Mouse (Mus musculus) MEL (cell line): ENCODE results near the gene Acvrl1. TPM values are rescaled to one million over a fixed set of nuclear protein-coding genes. Genes with fewer than 3 reads are reported as not detected.

Experiments
- DNase-seq: peaks from one replicate; pipeline ENCODE4 v3.0.0; 2011; ENCODE audit warnings: low read depth, low spot score
- H3K27ac ChIP-seq: 2 replicates; pipeline ENCODE4 v1.5.1; 2012; ENCODE audit warnings: low read depth, mild to moderate bottlenecking, control low read depth, low read length, moderate library complexity; ENCODE audit not compliant: control insufficient read depth
- H3K27me3 ChIP-seq, 2 experiments: fragments of 150-350 bp in 1 of 2; sonication (generic) in 1 of 2; 2 replicates each; pipeline ENCODE4 v1.6.1; 2012; ENCODE audit warnings: low read length in 2 of 2, mild to moderate bottlenecking in 2 of 2, improper control_type of control experiment in 1 of 2, moderate library complexity in 1 of 2; ENCODE audit not compliant: insufficient read depth in 2 of 2, control insufficient read depth in 1 of 2
- H3K36me3 ChIP-seq, 2 experiments: 2 replicates each; pipeline ENCODE4 v1.6.1; 2012 to 2014; ENCODE audit warnings: low read length in 2 of 2, improper control_type of control experiment in 1 of 2, inconsistent platforms in 1 of 2, mild to moderate bottlenecking in 1 of 2; ENCODE audit not compliant: insufficient read depth in 2 of 2, control insufficient read depth in 1 of 2
- H3K4me1 ChIP-seq, 2 experiments: fragments of 150-350 bp in 1 of 2; sonication (generic) in 1 of 2; 2 replicates each; pipeline ENCODE4 v1.6.1; 2012; ENCODE audit warnings: low read length in 2 of 2, improper control_type of control experiment in 1 of 2, mild to moderate bottlenecking in 1 of 2; ENCODE audit not compliant: insufficient read depth in 2 of 2, control insufficient read depth in 1 of 2
- H3K4me3 ChIP-seq, 2 experiments: fragments of 150-350 bp in 1 of 2; sonication (generic) in 1 of 2; 2 replicates each; pipeline ENCODE4 v1.5.1; 2012; ENCODE audit warnings: low read depth in 2 of 2, low read length in 2 of 2, mild to moderate bottlenecking in 2 of 2, moderate library complexity in 2 of 2, control low read depth in 1 of 2, improper control_type of control experiment in 1 of 2; ENCODE audit not compliant: control insufficient read depth in 1 of 2, insufficient read depth in 1 of 2
- H3K79me2 ChIP-seq: 2 replicates; pipeline ENCODE4 v1.6.1; 2012; ENCODE audit warnings: mild to moderate bottlenecking, low read length, moderate library complexity; ENCODE audit not compliant: control insufficient read depth, poor library complexity, insufficient read depth
- H3K9ac ChIP-seq: 2 replicates; pipeline ENCODE4 v1.6.1; 2012; ENCODE audit warnings: low read depth, mild to moderate bottlenecking, control low read depth, low read length, moderate library complexity; ENCODE audit not compliant: control insufficient read depth, poor library complexity, severe bottlenecking
- H3K9me3 ChIP-seq: fragments of 150-350 bp; sonication (generic); replicated peaks from 2 replicates; pipeline ENCODE4 v1.6.1; 2012; ENCODE audit warnings: mild to moderate bottlenecking, low read length, improper control_type of control experiment, moderate library complexity; ENCODE audit not compliant: insufficient read depth
- CTCF ChIP-seq, 3 experiments: IDR thresholded peaks in 2 of 3; conservative IDR thresholded peaks in 1 of 3; 2 replicates each; pipeline ENCODE4 v1.5.1; 2011 to 2012; ENCODE audit warnings: low read length in 3 of 3, low read depth in 2 of 3, mild to moderate bottlenecking in 2 of 3, improper control_type of control experiment in 1 of 3, inconsistent platforms in 1 of 3, mixed read lengths in 1 of 3, moderate library complexity in 1 of 3; ENCODE audit not compliant: control insufficient read depth in 1 of 3, insufficient read depth in 1 of 3, poor library complexity in 1 of 3, severe bottlenecking in 1 of 3
- E2F4 ChIP-seq: IDR thresholded peaks from 2 replicates; pipeline ENCODE4 v1.6.1; 2011; ENCODE audit warnings: low read depth, low read length, improper control_type of control experiment, borderline replicate concordance
- EP300 ChIP-seq, 2 experiments: IDR thresholded peaks; 2 replicates each; pipeline ENCODE4 v1.6.1; 2011; ENCODE audit warnings: improper control_type of control experiment in 2 of 2, low read length in 2 of 2, low read depth in 1 of 2, mild to moderate bottlenecking in 1 of 2
- MAFK ChIP-seq: IDR thresholded peaks from 2 replicates; pipeline ENCODE4 v1.6.1; 2011; ENCODE audit warnings: low read depth, mild to moderate bottlenecking, low read length, improper control_type of control experiment, borderline replicate concordance
- MEF2A ChIP-seq: IDR thresholded peaks from 2 replicates; pipeline ENCODE4 v1.6.1; 2014; ENCODE audit warnings: low read depth, mild to moderate bottlenecking, inconsistent platforms, low read length, improper control_type of control experiment; ENCODE audit not compliant: poor library complexity, insufficient replicate concordance, severe bottlenecking; ENCODE audit errors: extremely low read depth
- NRF1 ChIP-seq: IDR thresholded peaks from 2 replicates; pipeline ENCODE4 v1.6.1; 2014; ENCODE audit warnings: low read depth, mild to moderate bottlenecking, inconsistent platforms, low read length, improper control_type of control experiment, moderate library complexity; ENCODE audit not compliant: poor library complexity, insufficient read depth, severe bottlenecking
- POLR2AphosphoS2 ChIP-seq: IDR thresholded peaks from 2 replicates; pipeline ENCODE4 v1.6.1; 2011; ENCODE audit warnings: low read length, improper control_type of control experiment
- POLR2AphosphoS5 ChIP-seq: IDR thresholded peaks from 2 replicates; pipeline ENCODE4 v1.6.1; 2012; ENCODE audit warnings: low read depth, borderline replicate concordance, mild to moderate bottlenecking, inconsistent platforms, low read length, moderate library complexity, mixed read lengths
- RAD21 ChIP-seq: IDR thresholded peaks from 2 replicates; pipeline ENCODE4 v1.6.1; 2011; ENCODE audit warnings: mild to moderate bottlenecking, low read depth, low read length, improper control_type of control experiment
- RCOR1 ChIP-seq: IDR thresholded peaks from 2 replicates; pipeline ENCODE4 v1.6.1; 2012; ENCODE audit warnings: low read depth, mild to moderate bottlenecking, inconsistent platforms, low read length, improper control_type of control experiment
- SIN3A ChIP-seq: IDR thresholded peaks from 2 replicates; pipeline ENCODE4 v1.6.1; 2012; ENCODE audit warnings: low read length, improper control_type of control experiment, inconsistent platforms
- SMC3 ChIP-seq: IDR thresholded peaks from 2 replicates; pipeline ENCODE4 v1.6.1; 2011; ENCODE audit warnings: low read depth, low read length, improper control_type of control experiment
- TCF12 ChIP-seq: IDR thresholded peaks from 2 replicates; pipeline ENCODE4 v1.6.1; 2014; ENCODE audit warnings: low read depth, mild to moderate bottlenecking, inconsistent platforms, low read length, improper control_type of control experiment, moderate library complexity
- UBTF ChIP-seq: IDR thresholded peaks from 2 replicates; pipeline ENCODE4 v1.6.1; 2012; ENCODE audit warnings: low read depth, mild to moderate bottlenecking, inconsistent platforms, low read length, improper control_type of control experiment, moderate library complexity, borderline replicate concordance; ENCODE audit not compliant: insufficient read depth
- ZNF384 ChIP-seq: IDR thresholded peaks from 2 replicates; pipeline ENCODE4 v1.6.1; 2012; ENCODE audit warnings: low read depth, mild to moderate bottlenecking, inconsistent platforms, low read length, improper control_type of control experiment
- polyA plus RNA-seq, 2 experiments: library from polyadenylated mRNA; stranded (reverse) in 1 of 2; unstranded in 1 of 2; fragments of >175 nt in 1 of 2; fragments of >200 nt in 1 of 2; gene quantifications; 2 replicates each; pipeline versions ENCODE4 v1.2.1 to v1.2.4; 2012; ENCODE audit warnings: low replicate concordance in 2 of 2, low read depth in 1 of 2; ENCODE audit not compliant: insufficient read length in 2 of 2, insufficient read depth in 1 of 2, missing spikeins in 1 of 2
- total RNA-seq: library from RNA; depleted of rRNA; stranded (reverse); fragments of 300-350 nt; gene quantifications from 2 replicates; pipeline ENCODE4 v1.2.3, GENCODE M21; 2012

Acvrl1 gene
- total and polyA plus RNA-seq, 3 experiments: 0.08 to 0.18 TPM; not detected in 1

DNA sequence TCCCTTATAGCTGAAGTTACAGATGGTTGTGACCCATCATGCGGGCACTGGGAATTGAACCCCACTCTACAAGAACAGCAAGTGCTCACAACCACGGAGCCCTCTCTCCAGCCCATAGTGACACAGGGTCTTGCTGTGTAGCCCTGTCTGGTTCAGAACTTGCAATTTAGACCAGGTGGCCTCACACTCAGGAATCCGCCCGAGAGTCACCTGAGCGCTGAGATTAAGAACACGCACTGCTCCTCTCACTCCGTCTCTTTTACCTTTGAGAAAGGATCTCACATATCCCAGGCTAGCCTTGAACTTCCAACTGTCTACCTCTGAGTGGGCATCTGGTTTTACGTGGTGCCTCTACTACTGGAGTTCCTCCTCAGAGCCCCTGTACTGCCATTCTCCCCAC, 56.0 kb downstream of the Acvrl1 start:
- Histone ChIP-seq H3K27me3 (no peaks in the 10 kb centered on the region), H3K4me3 (no peak overlapping the region), H3K4me1 (0 out of 4 replicates have a peak, but pooled peaks cover 0 to 7% of the 10 kb centered on the region in 2 experiments), H3K27ac (no peak overlapping the region), H3K9me3 (no peaks in the 10 kb centered on the region), H3K36me3 (peaks cover 0 to 7% of the 10 kb centered on the region in 2 experiments; a peak in 3 of 4 replicates), H3K79me2 (peaks cover 17% of the 10 kb centered on the region), H3K9ac (no peak overlapping the region)
- TF ChIP-seq POLR2AphosphoS5 (no peak), ZNF384 (no peak), MEF2A (no peak), MAFK (no peak), SIN3A (no peak), RCOR1 (no peak), TCF12 (no peak), NRF1 (no peak), CTCF (IDR thresholded peaks at IDR 0.05 in 2 of 3, conservative IDR thresholded peaks at IDR 0.05 in 1 of 3; ENCODE audit: control insufficient read depth in 1 of 3, insufficient read depth in 1 of 3, low read depth in 2 of 3, low read length in 3 of 3, poor library complexity in 1 of 3, severe bottlenecking in 1 of 3) (no peak), E2F4 (no peak), POLR2AphosphoS2 (no peak)
- DNase-seq: no peak

DNA sequence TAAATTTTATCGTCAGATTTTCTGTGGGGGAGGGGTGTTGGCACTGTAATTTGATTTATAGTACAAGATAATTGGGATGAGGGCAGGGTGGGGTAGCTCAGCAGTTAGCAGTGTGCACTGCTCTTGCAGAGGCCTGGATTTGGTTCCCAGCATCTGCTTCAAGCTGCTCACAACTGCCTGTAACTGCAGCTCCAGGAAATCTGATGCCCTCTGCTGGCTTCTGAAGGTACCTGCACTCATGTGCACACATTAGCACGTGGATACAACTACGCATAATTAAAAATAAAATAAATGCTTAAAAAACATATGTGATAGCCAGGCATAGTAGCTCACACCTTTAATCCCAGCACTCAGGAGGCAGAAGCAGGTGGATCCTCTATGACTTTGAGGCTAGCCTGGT, 57.2 kb downstream of the Acvrl1 start:
- no peak overlapping the region for H3K4me3 ChIP-seq
- no peak overlapping the region for H3K9ac ChIP-seq
- TF ChIP-seq TCF12 (no peak), SMC3 (peak; percentile 46), EP300 (IDR thresholded peaks at IDR 0.05; ENCODE audit: low read depth in 1 of 2, low read length in 2 of 2) (no peak), CTCF (IDR thresholded peaks at IDR 0.05 in 2 of 3, conservative IDR thresholded peaks at IDR 0.05 in 1 of 3; ENCODE audit: control insufficient read depth in 1 of 3, insufficient read depth in 1 of 3, low read depth in 2 of 3, low read length in 3 of 3, poor library complexity in 1 of 3, severe bottlenecking in 1 of 3) (peak; percentile 58 to 70 (median 58)), UBTF (no peak), RAD21 (peak; percentile 47)
- H3K4me1 ChIP-seq: peaks cover under 1 to 11% of the 10 kb centered on the region in 2 experiments
- H3K27ac ChIP-seq: no peak overlapping the region
- H3K9me3 ChIP-seq: no peaks in the 10 kb centered on the region
- peak; percentile 57 for DNase-seq
- peaks cover 0 to 7% of the 10 kb centered on the region in 2 experiments; a peak in 3 of 4 replicates for H3K36me3 ChIP-seq
- no peaks in the 10 kb centered on the region for H3K27me3 ChIP-seq
- peaks cover 9% of the 10 kb centered on the region for H3K79me2 ChIP-seq
